In the genomic region with DNA sequence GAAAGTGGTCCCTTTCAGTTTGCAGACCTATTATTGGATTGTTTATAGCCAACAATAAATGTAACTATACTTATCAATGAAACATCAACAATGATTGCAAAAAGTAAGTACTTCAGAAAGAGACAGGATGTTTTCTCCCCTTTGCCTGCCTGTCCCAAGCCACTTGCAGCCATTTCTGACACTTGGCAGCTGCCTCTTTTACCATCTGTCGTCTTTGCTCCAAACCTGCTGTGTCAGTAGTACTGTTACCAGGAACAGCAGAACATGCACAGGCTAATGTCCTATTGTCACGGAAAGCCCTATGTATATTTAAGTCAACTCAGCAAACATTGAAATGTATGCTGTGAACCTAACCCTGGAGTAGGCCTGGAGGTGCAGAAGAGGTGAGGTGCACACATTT, we compare ENCODE assay signal across 18 mouse cellular contexts.
DNase-seq lines count a peak whose midpoint lies in the region; ATAC-seq and TF ChIP-seq lines count a peak whose summit lies in the region.
"Had no signal": no experiment of that assay in that cellular context is flagged by ENCODE, and none has a peak within 500 bp of the region (broad histone marks: within the 10 kb centered on the region; RNA-seq: fewer than 3 reads in every experiment).

No protein-coding gene starts in this region.

- WGBS in hindbrain, postnatal 0 days = 46% methylated on average over 2 of the region's 2 CpGs
- WGBS in hindbrain, embryonic 10.5 days = 85% methylated on average over 2 of the region's 2 CpGs
- 11% methylated on average over 2 of the region's 2 CpGs for WGBS in cerebellum, adult 2 months
- 48% methylated on average over 2 of the region's 2 CpGs for WGBS in lung, postnatal 0 days
- WGBS in intestine, embryonic 16.5 days = 60% methylated on average over 2 of the region's 2 CpGs

- no peaks in the 10 kb centered on the region for H3K9me3 ChIP-seq in hindbrain, postnatal 0 days (ENCODE audit: low read length)
- H3K9me3 ChIP-seq in hindbrain, embryonic 10.5 days = no peaks in the 10 kb centered on the region
- no peaks in the 10 kb centered on the region for H3K9me3 ChIP-seq in lung, postnatal 0 days (ENCODE audit: low read length)
- H3K9me3 ChIP-seq in intestine, embryonic 16.5 days (ENCODE audit: control insufficient read depth, low read length) = no peaks in the 10 kb centered on the region
- H3K9me3 ChIP-seq: embryonic facial prominence, embryonic 15.5 days; forebrain, embryonic 13.5 days; G1E; heart, embryonic 13.5 days; hindbrain, embryonic 12.5 days; midbrain, embryonic 15.5 days had no signal

- H3K4me3 ChIP-seq in hindbrain, postnatal 0 days (ENCODE audit: low read length) = no peak overlapping the region
- no peak overlapping the region for H3K4me3 ChIP-seq in hindbrain, embryonic 10.5 days
- H3K4me3 ChIP-seq in cerebellum, adult 2 months (replicated peaks; ENCODE audit: insufficient read depth, low read depth, low read length) = no peak overlapping the region
- no peak overlapping the region for H3K4me3 ChIP-seq in lung, postnatal 0 days (ENCODE audit: low read depth, low read length)
- no peak overlapping the region for H3K4me3 ChIP-seq in intestine, embryonic 16.5 days (ENCODE audit: low read length)
- H3K4me3 ChIP-seq: embryonic facial prominence, embryonic 15.5 days; forebrain, embryonic 13.5 days; heart, embryonic 13.5 days; hindbrain, embryonic 12.5 days; midbrain, embryonic 15.5 days had no signal

- peak; percentile 54 for DNase-seq in hindbrain, postnatal 0 days (ENCODE audit: low spot score)
- no peak for DNase-seq in hindbrain, embryonic 10.5 days (ENCODE audit: low spot score)
- peak; percentile 34 for DNase-seq in brain, embryonic 14.5 days (ENCODE audit: low read depth)
- peak; percentile 32 to 70 for DNase-seq in cerebellum, adult 2 months
- peak; percentile 53 for DNase-seq in lung, postnatal 0 days (ENCODE audit: low spot score)
- no peak for DNase-seq in natural killer cell, adult 2 months (ENCODE audit: low spot score in 2 of 2)
- DNase-seq: adrenal gland, postnatal 25 days; gastrocnemius, postnatal 10 days; kidney, postnatal 36 days; liver had no signal

- peak; percentile 44; the same call in 1 of the 2 replicates for TF ChIP-seq EP300 in lung, postnatal 0 days (IDR thresholded peaks at IDR 0.05)

- no peak overlapping the region for H3K9ac ChIP-seq in hindbrain, postnatal 0 days (replicated peaks; ENCODE audit: low read length)
- H3K9ac ChIP-seq in lung, postnatal 0 days (replicated peaks; ENCODE audit: low read depth) = no peak overlapping the region
- no peak overlapping the region for H3K9ac ChIP-seq in intestine, embryonic 16.5 days (ENCODE audit: low read depth, low read length)
- H3K9ac ChIP-seq: embryonic facial prominence, embryonic 15.5 days; forebrain, embryonic 13.5 days; heart, embryonic 13.5 days; hindbrain, embryonic 12.5 days; midbrain, embryonic 15.5 days had no signal

- no peaks in the 10 kb centered on the region for H3K4me1 ChIP-seq in hindbrain, postnatal 0 days (ENCODE audit: insufficient read depth, low read length)
- no peaks in the 10 kb centered on the region for H3K4me1 ChIP-seq in hindbrain, embryonic 10.5 days (replicated peaks)
- H3K4me1 ChIP-seq in cerebellum, adult 2 months (ENCODE audit: control insufficient read depth, insufficient read depth, low read length) = peaks cover 4% of the 10 kb centered on the region
- no peaks in the 10 kb centered on the region for H3K4me1 ChIP-seq in lung, postnatal 0 days (ENCODE audit: insufficient read depth, low read depth, low read length)
- H3K4me1 ChIP-seq in intestine, embryonic 16.5 days (ENCODE audit: control insufficient read depth, insufficient read depth, low read length) = 0 out of 2 replicates have a peak, but pooled peaks cover 4% of the 10 kb centered on the region
- H3K4me1 ChIP-seq: embryonic facial prominence, embryonic 15.5 days; hindbrain, embryonic 12.5 days; midbrain, embryonic 15.5 days had no signal

- no peaks in the 10 kb centered on the region for H3K27me3 ChIP-seq in hindbrain, postnatal 0 days (ENCODE audit: insufficient read depth, low read length)
- no peaks in the 10 kb centered on the region for H3K27me3 ChIP-seq in hindbrain, embryonic 10.5 days (ENCODE audit: insufficient read depth, poor library complexity, severe bottlenecking)
- no peaks in the 10 kb centered on the region for H3K27me3 ChIP-seq in cerebellum, adult 2 months (ENCODE audit: control insufficient read depth, insufficient read depth, low read length)
- H3K27me3 ChIP-seq in lung, postnatal 0 days (replicated peaks; ENCODE audit: insufficient read depth, low read length) = no peaks in the 10 kb centered on the region
- H3K27me3 ChIP-seq in intestine, embryonic 16.5 days (replicated peaks; ENCODE audit: control insufficient read depth, insufficient read depth, low read length) = no peaks in the 10 kb centered on the region
- H3K27me3 ChIP-seq: embryonic facial prominence, embryonic 15.5 days; forebrain, embryonic 13.5 days; heart, embryonic 13.5 days; hindbrain, embryonic 12.5 days; midbrain, embryonic 15.5 days had no signal

- H3K4me2 ChIP-seq in hindbrain, postnatal 0 days (ENCODE audit: low read depth, low read length) = no peak overlapping the region
- no peak overlapping the region for H3K4me2 ChIP-seq in lung, postnatal 0 days (replicated peaks; ENCODE audit: low read depth, low read length)
- no peak overlapping the region for H3K4me2 ChIP-seq in intestine, embryonic 16.5 days (ENCODE audit: low read depth, low read length)
- H3K4me2 ChIP-seq: embryonic facial prominence, embryonic 15.5 days; forebrain, embryonic 13.5 days; heart, embryonic 13.5 days; hindbrain, embryonic 12.5 days; midbrain, embryonic 15.5 days had no signal

- ATAC-seq in hindbrain, postnatal 0 days = no peak
- ATAC-seq in lung, postnatal 0 days = no peak
- no peak for ATAC-seq in intestine, embryonic 16.5 days
- ATAC-seq: forebrain, embryonic 13.5 days; intestine, postnatal 0 days; midbrain, embryonic 15.5 days had no signal

- no peak overlapping the region for H3K27ac ChIP-seq in hindbrain, postnatal 0 days
- no peak overlapping the region for H3K27ac ChIP-seq in hindbrain, embryonic 10.5 days
- no peak overlapping the region for H3K27ac ChIP-seq in cerebellum, adult 2 months (ENCODE audit: insufficient read depth, low read length)
- H3K27ac ChIP-seq in lung, postnatal 0 days (ENCODE audit: low read length) = no peak overlapping the region
- H3K27ac ChIP-seq in intestine, embryonic 16.5 days (ENCODE audit: low read length) = no peak overlapping the region
- H3K27ac ChIP-seq: forebrain, embryonic 13.5 days; heart, embryonic 13.5 days; hindbrain, embryonic 12.5 days; midbrain, embryonic 15.5 days had no signal

- H3K36me3 ChIP-seq in hindbrain, postnatal 0 days (ENCODE audit: insufficient read depth, low read length) = no peaks in the 10 kb centered on the region
- H3K36me3 ChIP-seq in hindbrain, embryonic 10.5 days = no peaks in the 10 kb centered on the region
- H3K36me3 ChIP-seq in lung, postnatal 0 days (ENCODE audit: insufficient read depth, low read length) = no peaks in the 10 kb centered on the region
- no peaks in the 10 kb centered on the region for H3K36me3 ChIP-seq in intestine, embryonic 16.5 days (ENCODE audit: control insufficient read depth, insufficient read depth, low read length)
- H3K36me3 ChIP-seq: embryonic facial prominence, embryonic 15.5 days; heart, embryonic 13.5 days; hindbrain, embryonic 12.5 days; midbrain, embryonic 15.5 days had no signal

- TF ChIP-seq POLR2A in brain, embryonic 14.5 days (IDR thresholded peaks at IDR 0.05; ENCODE audit: borderline replicate concordance, extremely low read depth, insufficient read depth, insufficient read length, poor library complexity, severe bottlenecking) = no peak
- TF ChIP-seq POLR2A in cerebellum, adult 2 months (IDR thresholded peaks at IDR 0.05; ENCODE audit: borderline replicate concordance, insufficient read depth, low read length) = no peak

- TF ChIP-seq CTCF in hindbrain, postnatal 0 days (IDR thresholded peaks at IDR 0.05; ENCODE audit: low read depth) = no peak
- TF ChIP-seq CTCF in brain, embryonic 14.5 days (IDR thresholded peaks at IDR 0.05; ENCODE audit: borderline replicate concordance, extremely low read depth, insufficient read depth, insufficient read length) = no peak
- TF ChIP-seq CTCF in cerebellum, adult 2 months (IDR thresholded peaks at IDR 0.05; ENCODE audit: borderline replicate concordance, insufficient read depth, low read depth, low read length) = no peak
- TF ChIP-seq CTCF in lung, postnatal 0 days (IDR thresholded peaks at IDR 0.05) = no peak

Comparison
In these comparisons a context has a peak if more than half of its experiments do, and no peak if none do; other contexts are left out.
1. DNase-seq: peak in hindbrain, postnatal 0 days (single experiment), brain, embryonic 14.5 days (single experiment), cerebellum, adult 2 months (2 of 2) and lung, postnatal 0 days (single experiment); none in hindbrain, embryonic 10.5 days (single experiment) and natural killer cell, adult 2 months (0 of 2).